Mouse (Mus musculus): ENCODE data around the gene Adamts2.

Gene Adamts2

DNA sequence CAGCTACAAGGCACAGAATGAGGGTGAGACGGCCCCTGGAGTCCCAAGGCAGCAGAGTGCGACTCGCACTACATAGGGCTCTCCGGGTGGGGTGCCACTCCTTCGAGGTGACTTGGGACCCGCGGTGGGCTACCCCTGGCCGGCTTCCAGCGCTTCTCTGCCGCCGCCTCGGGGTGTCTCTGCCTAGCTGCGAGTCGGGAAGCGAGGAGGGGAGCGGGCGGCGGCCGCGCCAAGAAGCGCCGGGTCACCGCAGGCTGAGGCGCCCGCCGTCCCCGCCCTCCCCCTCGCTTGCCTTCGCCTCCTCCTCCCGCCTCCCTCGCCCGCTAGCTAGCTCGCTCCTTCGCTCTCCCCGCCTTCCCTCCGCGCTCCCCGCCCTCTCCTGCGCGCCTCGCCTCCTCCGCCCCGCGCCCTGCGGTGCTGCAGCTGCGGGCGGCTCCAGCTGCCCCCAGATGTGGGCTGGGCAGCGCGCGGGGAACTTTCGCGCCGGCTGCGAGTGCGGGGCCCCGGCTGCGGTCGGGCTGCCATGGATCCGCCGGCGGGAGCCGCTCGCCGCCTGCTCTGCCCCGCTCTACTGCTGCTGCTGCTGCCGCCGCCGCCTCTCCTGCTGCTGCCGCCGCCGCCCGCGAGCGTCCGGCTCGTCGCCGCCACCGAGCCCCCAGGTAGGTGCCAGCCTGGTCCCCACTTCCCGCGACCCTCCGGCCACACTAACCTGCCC, at the start of gene Adamts2:
Adamts2 (plus strand) TSS at position 444 of the 715 bp plus-strand sequence.
- ATAC-seq (ENCODE audit: insufficient number of reproducible peaks, low FRiP score, low TSS enrichment) = no peak

DNA sequence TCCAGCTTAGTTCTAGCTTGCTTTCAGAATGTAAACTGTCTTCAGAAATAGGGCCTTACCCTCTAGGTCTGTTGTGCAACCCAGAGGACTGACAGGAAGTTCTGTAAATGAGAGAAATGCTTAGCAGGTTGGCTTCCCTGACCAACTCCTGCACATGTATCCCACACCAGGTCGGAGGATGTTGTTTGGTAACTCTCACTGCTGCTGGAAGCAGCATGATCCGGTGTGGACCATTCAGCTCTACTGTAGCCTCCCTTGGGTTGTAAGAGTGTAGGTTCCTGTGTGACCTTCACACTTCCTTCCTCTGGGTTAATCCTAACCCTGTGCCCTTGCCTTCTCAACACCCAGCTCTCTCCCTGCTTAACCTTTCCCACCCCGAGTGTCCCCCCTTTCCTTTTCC, 44.8 kb upstream of the Adamts2 start:
- ATAC-seq (ENCODE audit: insufficient number of reproducible peaks, low FRiP score, low TSS enrichment) = no peak

DNA sequence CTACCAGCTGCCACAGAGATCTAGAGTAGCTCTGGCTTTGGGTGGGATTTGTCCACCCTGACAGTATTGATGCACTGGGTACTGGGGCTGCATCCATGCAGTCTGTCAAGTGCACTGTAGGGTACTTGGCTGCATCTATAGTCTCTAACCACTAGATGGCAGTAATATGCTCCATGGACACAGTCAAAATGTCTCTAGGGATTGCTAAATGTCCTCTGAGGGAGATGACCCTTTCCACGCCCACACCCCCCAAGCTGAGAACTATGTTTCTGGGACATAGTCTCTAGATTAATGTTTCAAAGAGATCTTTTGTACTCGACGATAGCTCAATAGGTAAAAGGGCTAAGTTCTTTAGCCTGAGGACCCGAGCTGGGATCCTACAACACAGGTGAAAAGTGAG, 42.8 kb upstream of the Adamts2 start:
- ATAC-seq (ENCODE audit: insufficient number of reproducible peaks, low FRiP score, low TSS enrichment) = no peak

DNA sequence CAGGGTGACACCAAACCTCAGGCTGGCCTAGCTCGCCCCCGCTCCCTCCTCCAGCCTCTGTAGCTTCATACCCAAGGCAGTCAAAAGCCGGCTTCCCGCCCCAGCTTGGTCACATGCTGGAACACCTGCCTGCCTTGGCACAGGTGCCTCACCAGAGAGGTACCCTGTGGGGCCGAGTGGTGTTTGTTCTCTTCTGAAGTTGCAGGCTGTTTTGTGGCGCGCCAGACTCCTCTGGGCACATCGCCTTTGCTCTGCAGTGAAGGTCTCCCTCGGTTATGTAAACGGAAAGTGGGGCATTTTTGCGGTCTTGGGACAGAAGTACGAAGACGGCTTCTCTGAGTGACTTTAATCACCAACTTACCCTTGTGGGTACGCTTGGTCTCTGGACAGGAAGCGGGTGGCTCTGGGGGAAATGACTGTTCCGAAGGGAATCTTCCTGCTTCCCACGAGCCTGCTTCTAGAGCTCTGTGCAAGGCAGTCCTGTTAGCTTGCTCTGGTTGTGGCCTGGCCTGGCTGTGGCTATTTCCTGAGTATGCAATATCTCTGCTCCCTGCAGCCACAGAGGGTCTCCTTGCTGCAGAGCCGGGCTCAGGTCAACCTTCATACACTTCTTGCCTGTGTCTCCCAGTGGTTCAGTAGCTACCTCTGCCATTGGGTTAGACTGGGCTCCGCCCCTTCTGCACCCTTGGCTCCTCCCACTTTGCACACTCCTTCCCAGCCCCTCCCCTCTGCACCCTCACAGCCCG, 36.2 kb upstream of the Adamts2 start:
- ATAC-seq (ENCODE audit: insufficient number of reproducible peaks, low FRiP score, low TSS enrichment) = no peak

DNA sequence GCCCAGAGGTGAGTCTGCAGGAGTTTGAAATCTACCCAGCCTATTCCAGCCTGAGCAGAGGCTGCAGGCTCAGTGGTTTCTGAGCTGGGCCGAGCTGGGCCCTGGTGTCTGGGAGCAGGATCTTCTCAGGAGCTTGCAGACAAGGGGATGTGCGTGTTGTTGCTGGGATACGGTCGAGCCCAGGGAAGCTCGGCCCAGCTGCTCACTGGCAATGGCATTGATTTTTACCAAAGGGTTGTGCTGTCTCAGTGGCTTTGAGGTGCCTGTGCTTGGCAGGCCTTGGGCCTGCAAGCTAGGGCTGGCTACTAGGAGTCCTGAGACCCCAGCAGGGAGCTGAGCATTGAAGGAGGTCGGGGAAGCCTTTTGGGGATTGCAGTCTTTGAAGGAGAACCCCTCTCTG, 30.4 kb upstream of the Adamts2 start:
- no peak for ATAC-seq (ENCODE audit: insufficient number of reproducible peaks, low FRiP score, low TSS enrichment)

DNA sequence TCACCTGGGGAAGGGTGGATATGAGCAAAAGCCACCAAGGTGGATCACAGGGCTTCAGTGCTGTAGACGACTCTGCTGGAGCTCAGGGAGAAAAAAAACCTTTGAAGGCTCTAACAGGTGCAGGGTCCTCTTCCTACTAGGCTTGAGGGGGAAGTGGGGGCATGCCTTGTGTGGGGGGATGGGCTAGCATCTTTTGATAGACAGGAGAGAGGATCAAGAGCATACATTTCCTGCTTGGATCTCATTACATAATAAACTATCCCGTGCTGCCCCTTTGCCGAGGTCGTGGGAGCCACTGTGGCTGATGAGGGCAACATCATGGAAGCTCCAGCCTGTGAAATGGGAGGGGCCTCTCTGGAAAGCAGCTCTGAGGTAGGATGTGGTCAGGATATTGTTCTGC, 25.4 kb upstream of the Adamts2 start:
- no peak for ATAC-seq (ENCODE audit: insufficient number of reproducible peaks, low FRiP score, low TSS enrichment)

DNA sequence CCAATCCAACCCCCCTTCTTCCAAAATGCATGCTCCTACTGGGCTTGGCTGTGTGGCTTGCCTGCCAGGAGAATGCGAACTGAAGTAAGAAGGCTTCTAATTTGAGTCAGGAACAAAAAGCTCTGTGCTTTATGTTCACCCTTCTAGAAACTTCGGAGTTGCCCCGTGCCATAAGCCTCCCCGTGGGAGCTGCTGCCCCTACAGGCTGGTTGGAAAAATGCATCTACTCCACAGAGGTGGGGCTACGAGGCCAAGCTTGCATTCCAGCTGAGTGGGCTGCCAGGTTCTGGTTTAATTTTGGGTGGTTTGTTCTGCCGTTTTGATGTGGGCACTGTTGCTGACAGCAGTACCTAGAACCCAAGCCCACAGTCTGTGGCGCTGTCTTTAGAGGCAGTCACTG, 14.9 kb upstream of the Adamts2 start:
- ATAC-seq (ENCODE audit: insufficient number of reproducible peaks, low FRiP score, low TSS enrichment) = no peak

DNA sequence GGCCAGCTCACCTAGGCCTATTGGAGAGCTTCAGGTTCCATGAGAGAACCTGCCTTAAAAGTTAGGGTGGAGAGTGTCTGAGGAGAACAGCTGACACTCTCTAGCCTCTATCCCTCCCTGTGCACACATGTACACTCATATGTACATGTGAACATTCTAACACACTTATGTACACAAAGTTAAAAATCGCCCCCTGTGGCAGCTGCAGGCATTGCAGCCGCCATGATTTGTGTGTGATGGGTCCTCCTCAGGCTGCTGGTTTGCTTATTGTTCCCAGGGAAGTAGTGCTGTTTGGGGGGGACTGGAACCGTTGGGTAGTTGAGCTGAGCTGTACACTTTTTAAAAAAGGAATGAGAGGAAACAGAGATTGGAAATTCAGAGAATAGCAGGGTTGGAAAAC, 14.1 kb upstream of the Adamts2 start:
- no peak for ATAC-seq (ENCODE audit: insufficient number of reproducible peaks, low FRiP score, low TSS enrichment)

DNA sequence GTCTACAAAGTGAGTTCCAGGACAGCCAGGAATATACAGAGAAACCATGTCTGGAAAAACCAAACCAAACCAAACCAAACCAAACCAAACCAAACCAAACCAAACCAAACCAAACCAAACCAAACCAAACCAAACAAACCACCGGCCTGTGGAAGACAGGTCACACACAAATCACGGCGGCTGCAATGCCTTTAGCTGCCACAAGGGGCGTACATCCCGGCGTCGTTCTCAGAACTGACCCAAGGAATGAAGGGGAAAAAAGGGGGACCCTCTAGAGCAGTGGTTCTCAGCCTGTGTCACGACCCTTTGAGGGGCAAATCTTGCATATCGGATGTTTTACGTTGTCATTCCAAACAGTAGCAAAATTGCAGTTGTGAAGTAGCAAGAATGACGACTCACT, 12.8 kb upstream of the Adamts2 start:
- ATAC-seq (ENCODE audit: insufficient number of reproducible peaks, low FRiP score, low TSS enrichment) = no peak

DNA sequence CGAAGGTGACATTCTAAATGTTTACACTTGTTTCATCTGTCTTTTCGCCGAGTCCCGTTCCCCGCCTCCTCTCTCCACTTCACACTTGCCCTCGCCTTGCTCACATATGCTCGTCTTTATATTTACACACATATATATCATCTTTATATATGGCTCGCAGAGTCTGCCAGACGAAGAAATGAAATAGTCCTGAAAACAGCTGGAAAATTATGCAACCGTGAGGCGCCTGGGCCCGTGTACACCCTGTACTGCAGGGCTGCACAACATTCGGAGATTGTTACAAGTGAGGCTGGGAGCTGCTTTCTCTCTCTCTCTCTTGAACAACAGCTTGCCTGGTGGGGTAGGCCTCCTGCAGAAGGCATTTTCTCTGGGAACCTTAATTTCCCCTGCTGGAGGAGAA, 10.8 kb upstream of the Adamts2 start:
- ATAC-seq (ENCODE audit: insufficient number of reproducible peaks, low FRiP score, low TSS enrichment) = no peak

DNA sequence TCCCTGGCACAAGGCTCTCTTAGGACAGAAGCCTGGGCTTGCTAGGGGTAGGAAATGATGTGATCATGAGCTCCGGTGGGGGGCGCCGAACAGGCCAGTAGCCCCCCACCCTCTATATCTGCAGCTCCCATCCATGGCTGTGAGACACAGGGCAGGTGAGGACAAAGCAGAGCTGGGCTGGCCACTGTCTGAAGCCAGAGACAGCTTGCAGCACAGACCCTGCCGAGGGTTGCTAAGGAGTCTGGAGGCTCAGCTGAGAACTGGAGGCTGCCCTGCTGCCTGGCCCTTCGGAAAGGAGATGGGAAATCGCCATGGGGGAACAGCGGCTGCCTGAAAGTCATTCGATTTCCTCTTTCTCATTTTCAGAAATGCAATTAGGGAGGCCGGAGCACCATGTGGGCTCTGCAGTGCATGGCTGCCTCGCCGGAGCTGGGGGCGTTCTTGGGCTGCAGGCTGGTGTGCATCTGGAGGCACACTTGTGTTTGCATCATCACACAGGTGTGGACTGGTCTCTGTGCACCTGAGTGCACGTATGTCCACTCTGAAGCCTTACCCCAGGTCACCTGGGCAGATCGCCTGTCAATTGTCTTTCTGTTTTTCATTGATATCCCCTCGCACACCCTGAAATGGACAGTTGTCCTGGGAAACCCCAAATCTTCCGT, 8.9 kb upstream of the Adamts2 start:
- no peak for ATAC-seq (ENCODE audit: insufficient number of reproducible peaks, low FRiP score, low TSS enrichment)

DNA sequence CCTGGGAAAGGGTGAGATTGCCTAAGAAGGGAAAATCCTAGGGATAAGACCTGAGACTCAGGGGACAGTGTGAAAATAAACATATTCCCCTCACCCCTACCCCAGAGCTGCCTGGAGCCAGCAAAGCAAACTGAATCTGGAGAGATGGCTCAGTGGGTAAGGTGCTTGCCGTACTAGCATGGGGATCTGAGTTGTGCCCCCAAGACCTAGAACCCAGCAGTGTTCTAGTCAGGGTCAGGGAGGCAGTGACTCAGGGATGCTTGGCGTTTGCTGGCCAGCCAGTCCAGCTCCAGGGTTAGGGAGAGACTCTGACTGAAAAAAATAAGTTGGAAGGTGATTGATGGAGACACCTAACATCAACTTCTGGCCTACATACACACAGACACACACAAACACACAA, 5.3 kb upstream of the Adamts2 start:
- ATAC-seq (ENCODE audit: insufficient number of reproducible peaks, low FRiP score, low TSS enrichment) = no peak

DNA sequence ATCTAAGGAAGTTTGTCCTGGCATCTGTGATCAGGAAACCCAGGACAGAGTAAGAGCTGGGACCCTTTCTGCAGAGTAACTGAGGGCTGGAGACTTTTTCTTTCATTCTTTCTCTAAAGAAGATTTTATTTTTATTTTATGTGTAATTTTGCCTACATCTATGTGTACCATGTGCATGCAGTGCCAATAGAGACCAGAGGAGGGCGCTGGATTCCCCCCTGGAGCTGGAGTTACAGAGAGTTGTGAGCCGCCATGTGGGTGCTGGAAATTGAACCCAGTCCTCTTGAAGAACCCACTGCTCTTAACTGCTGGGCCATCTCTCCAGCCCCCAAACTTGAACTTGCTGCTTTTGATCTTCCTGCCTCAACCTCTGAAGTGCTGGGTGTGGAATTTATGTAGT, 2.7 kb upstream of the Adamts2 start:
- no peak for ATAC-seq (ENCODE audit: insufficient number of reproducible peaks, low FRiP score, low TSS enrichment)

DNA sequence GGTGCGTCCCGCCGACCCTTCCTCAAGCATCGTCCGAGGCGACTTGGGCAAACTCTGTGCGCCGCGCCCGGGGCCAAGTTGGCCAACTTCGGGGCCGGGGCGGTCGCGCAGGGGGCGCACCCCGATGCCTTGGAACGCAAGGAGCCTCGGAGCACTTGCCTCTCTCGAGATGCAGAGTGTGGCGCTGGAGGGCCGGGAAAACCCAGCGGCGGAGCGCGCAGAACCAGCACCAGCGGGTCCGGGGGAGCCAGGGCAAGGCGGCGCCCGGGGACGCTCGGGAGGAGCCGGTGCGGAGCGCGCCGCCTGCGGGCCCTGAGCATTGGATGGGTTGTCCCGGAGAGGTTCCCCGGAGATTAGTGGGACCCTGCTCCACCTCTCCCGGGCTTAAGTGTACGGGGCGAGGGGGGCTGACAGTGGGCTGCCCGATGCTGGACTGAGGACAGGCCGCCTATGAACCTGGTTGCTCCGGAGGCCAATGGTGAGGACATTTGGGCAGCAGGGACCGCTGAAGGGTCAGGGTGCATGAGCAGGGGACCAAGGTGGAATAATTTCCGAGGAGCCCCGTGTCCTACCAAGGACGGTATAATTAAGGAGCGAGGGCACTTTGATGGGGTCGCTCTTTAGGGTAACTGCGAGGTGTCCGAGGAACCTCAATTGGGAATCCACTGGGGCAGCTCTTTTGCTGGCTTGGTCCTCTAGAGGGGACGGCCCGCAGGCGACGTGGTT, 635 bp downstream of the Adamts2 start:
- ATAC-seq (ENCODE audit: insufficient number of reproducible peaks, low FRiP score, low TSS enrichment) = no peak

DNA sequence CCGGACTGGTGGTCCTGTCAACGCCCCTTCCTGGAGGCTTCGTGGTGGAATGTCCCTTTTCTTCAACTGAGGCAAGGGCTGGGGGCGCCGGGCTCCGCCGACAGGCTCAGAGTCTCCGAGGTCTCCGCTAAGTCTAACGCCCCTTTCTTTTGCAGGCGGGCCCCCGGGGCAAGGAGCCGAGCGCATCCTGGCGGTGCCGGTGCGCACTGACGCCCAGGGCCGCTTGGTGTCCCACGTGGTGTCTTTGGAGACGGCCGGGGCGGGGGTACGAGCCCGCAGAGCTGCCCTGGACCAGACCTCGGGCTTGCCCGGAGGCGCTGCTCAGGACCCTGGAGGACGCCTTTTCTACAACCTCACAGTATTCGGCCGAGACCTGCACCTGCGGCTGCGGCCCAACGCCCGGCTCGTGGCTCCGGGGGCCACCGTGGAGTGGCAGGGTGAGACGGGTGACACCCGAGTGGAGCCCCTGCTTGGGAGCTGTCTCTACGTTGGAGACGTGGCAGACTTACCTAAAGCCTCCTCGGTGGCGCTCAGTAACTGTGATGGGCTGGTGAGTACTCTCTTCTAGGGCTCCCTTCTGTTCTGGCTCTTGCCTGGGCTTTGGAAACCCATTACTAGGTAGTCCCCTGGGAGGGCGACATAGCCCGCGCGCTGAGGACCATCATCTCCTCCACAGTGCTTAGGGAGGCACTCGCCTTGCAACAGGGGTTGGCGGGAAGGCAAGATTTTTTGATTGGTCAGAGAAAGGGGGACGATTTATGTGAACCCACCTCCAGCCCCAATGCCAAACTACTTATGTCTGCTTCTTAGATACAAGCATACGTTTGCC, 1.4 kb downstream of the Adamts2 start:
- ATAC-seq (ENCODE audit: insufficient number of reproducible peaks, low FRiP score, low TSS enrichment) = no peak

DNA sequence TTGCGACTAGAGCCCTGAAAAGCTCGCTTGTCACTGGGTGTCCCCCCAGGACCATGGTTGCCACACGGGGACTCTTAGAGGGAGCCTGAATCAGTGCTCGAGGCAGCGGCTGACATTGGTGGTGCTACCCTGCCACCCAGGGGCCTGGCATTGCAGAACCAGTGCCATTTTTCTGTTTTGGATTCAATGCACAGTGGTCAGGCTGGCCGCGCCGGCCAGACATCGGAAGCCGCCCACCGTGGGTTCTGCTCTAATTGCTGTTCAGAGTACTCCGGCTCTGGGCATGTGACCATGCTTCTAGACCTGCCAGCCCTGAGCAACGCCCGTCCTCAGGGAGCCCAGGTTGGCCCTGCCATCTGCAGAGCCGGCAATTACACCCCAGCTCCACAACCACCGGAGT, 2.5 kb downstream of the Adamts2 start:
- no peak for ATAC-seq (ENCODE audit: insufficient number of reproducible peaks, low FRiP score, low TSS enrichment)

DNA sequence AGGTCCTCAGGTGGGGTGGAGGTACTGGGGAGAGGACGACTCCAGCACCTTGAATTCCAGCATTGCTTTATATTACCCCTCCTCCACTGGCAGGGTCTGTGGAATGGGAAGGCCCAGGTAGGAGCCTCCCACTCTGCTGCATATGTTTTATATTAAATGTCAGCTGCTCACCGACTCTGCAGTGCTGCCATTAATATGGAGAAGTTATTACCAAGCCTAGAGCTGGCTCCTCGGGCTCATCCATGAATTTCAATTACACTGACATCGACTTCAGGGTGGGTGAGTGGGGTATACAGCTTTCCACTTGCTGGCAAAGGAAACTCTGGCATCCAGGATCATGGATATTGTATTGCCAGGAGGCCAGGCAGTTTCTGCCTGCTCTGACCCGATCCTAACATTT, 9.3 kb downstream of the Adamts2 start:
- no peak for ATAC-seq (ENCODE audit: insufficient number of reproducible peaks, low FRiP score, low TSS enrichment)

DNA sequence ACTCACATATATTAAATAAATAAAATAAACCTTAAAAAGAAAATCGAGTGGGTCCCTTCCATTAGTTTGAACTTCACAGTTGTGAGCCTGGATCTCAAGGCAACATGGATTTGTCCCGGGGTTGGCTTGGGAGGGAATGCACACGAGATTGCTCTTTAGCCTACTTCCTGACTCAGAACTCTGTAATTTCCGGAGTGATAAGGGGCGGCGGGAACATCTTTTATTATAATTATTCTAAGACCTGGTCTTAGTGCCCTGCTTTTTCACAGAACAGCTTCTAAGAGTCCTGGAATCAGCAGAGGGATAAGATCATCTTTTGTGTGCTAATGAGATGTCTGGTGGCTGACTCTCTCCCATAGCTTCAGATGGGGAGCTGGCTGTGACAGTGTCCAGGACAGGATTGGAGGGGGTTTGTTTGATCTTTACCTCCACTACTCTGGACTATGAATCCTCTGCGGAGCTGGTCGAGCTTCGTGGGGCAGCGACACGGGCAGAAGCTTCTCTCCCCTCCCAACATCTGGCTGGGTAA, 15.2 kb downstream of the Adamts2 start:
- ATAC-seq (ENCODE audit: insufficient number of reproducible peaks, low FRiP score, low TSS enrichment) = no peak

DNA sequence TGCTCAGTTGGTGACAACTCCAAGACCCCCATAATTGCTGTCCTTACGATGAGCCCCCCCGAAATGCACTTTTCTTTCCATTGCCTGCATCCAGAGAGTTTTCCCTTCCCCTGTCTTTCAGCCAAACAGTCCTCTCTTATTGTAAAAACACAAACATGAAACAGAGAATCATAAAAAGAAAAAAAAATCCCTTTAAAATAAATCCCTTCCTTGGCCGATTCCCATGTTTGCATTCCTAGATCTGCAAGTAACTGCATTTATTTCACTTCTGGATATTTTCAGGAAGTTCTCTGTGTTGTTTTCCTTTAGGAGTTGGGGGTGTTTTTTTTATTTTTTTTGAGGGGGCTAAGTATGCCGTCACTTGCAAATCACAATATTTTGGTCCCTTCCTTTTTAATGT, 19.0 kb downstream of the Adamts2 start:
- ATAC-seq (ENCODE audit: insufficient number of reproducible peaks, low FRiP score, low TSS enrichment) = no peak

DNA sequence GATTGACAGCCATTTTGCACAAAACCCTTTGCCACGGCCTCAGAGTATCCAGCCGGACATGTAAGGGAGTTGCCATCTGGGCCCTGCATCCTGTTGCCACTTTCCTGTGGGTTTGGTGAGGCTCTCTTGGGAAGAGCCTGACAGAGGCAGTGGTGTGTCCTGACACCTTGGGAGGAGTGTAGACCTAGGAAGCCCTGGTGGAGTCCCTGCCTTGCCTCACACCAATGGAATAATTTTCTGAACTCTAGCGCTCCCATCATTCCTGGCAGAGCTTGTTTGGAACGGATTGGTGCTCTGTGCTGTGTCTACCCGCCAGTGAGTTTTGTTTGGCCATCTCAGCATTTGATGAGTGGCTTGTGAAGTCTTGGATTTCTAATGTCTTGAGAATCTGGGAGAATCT, 19.5 kb downstream of the Adamts2 start:
- ATAC-seq (ENCODE audit: insufficient number of reproducible peaks, low FRiP score, low TSS enrichment) = no peak

Measured in cerebellum, adult (tissue).